In genomic region chr10:45698930-45699329, GRCm38 (mm10) we compare ENCODE assay signal across 16 mouse cellular contexts.
DNase-seq lines count a peak whose midpoint lies in the region; ATAC-seq and TF ChIP-seq lines count a peak whose summit lies in the region.
"Had no signal": no experiment of that assay in that cellular context is flagged by ENCODE, and none has a peak within 500 bp of the region (broad histone marks: within the 10 kb centered on the region; RNA-seq: fewer than 3 reads in every experiment).

No protein-coding gene starts in this region.

- no peak overlapping the region for H3K4me3 ChIP-seq in midbrain, embryonic 13.5 days (replicated peaks)
- H3K4me3 ChIP-seq in midbrain, embryonic 11.5 days (ENCODE audit: low read depth, low read length): no peak overlapping the region
- H3K4me3 ChIP-seq in kidney, postnatal 0 days (replicated peaks; ENCODE audit: low read depth, low read length): no peak overlapping the region
- H3K4me3 ChIP-seq: limb, embryonic 12.5 days had no signal

- intact Hi-C loops in left cerebral cortex, postnatal 36 days (cut with DNase I): no loop called here

- no peaks in the 10 kb centered on the region for H3K9me3 ChIP-seq in midbrain, embryonic 13.5 days
- H3K9me3 ChIP-seq in midbrain, embryonic 11.5 days (ENCODE audit: control insufficient read depth, low read length): no peaks in the 10 kb centered on the region
- H3K9me3 ChIP-seq in kidney, postnatal 0 days (replicated peaks; ENCODE audit: low read length): no peaks in the 10 kb centered on the region
- H3K9me3 ChIP-seq: limb, embryonic 12.5 days had no signal

- no peak for TF ChIP-seq CTCF in kidney, postnatal 0 days (IDR thresholded peaks at IDR 0.05; ENCODE audit: low read depth)

- H3K9ac ChIP-seq in midbrain, embryonic 13.5 days (replicated peaks): no peak overlapping the region
- no peak overlapping the region for H3K9ac ChIP-seq in midbrain, embryonic 11.5 days (ENCODE audit: low read length)
- H3K9ac ChIP-seq in kidney, postnatal 0 days (ENCODE audit: low read depth, low read length): no peak overlapping the region
- H3K9ac ChIP-seq: limb, embryonic 12.5 days; liver, embryonic 14.5 days had no signal

- 0 out of 2 replicates have a peak, but pooled peaks have one; percentile 37 for ATAC-seq in midbrain, embryonic 13.5 days
- no peak for ATAC-seq in midbrain, embryonic 11.5 days (ENCODE audit: low FRiP score)
- ATAC-seq in kidney, postnatal 0 days (replicated peaks; ENCODE audit: low FRiP score, low read depth): 0 out of 2 replicates have a peak, but pooled peaks have one; percentile 21
- ATAC-seq: intestine, postnatal 0 days; Patski had no signal

- no peak overlapping the region; the same call in 1 of the 2 replicates for H3K27ac ChIP-seq in midbrain, embryonic 13.5 days
- H3K27ac ChIP-seq in midbrain, embryonic 11.5 days (ENCODE audit: low read depth, low read length): no peak overlapping the region
- H3K27ac ChIP-seq in kidney, postnatal 0 days: peak overlapping the region; percentile 6; the same call in 1 of the 2 replicates
- H3K27ac ChIP-seq: limb, embryonic 12.5 days; liver, embryonic 14.5 days had no signal

- peaks cover 8% of the 10 kb centered on the region; the same call in 1 of the 2 replicates for H3K36me3 ChIP-seq in midbrain, embryonic 13.5 days
- H3K36me3 ChIP-seq in midbrain, embryonic 11.5 days (ENCODE audit: control insufficient read depth, insufficient read depth, low read length): no peaks in the 10 kb centered on the region
- 0 out of 2 replicates have a peak, but pooled peaks cover 4% of the 10 kb centered on the region for H3K36me3 ChIP-seq in kidney, postnatal 0 days (ENCODE audit: insufficient read depth, low read length)

- no peak for DNase-seq in midbrain, embryonic 11.5 days (ENCODE audit: low spot score, missing footprints)
- peak; percentile 95 for DNase-seq in MN1 (ENCODE audit: low spot score)
- peak; percentile 36 for DNase-seq in fat pad, adult 2 months (ENCODE audit: extremely low read depth, low read depth, low spot score)
- no peak for DNase-seq in kidney, postnatal 0 days (ENCODE audit: low spot score)
- no peak for DNase-seq in lung, postnatal 36 days
- no peak for DNase-seq in left cerebral cortex, postnatal 36 days (ENCODE audit: low spot score in 2 of 2)
- DNase-seq: cerebellum, adult 11 months; cerebellum, postnatal 36 days; gastrocnemius, postnatal 10 days; layer of hippocampus, postnatal 36 days; lung, postnatal 10 days had no signal

- H3K27me3 ChIP-seq in midbrain, embryonic 13.5 days: no peaks in the 10 kb centered on the region
- H3K27me3 ChIP-seq in midbrain, embryonic 11.5 days (ENCODE audit: control insufficient read depth, insufficient read depth, low read length): no peaks in the 10 kb centered on the region
- H3K27me3 ChIP-seq in kidney, postnatal 0 days (ENCODE audit: insufficient read depth, low read length): no peaks in the 10 kb centered on the region
- H3K27me3 ChIP-seq: limb, embryonic 12.5 days; Patski had no signal

- WGBS in midbrain, embryonic 13.5 days: 87% methylated on average over 3 of the region's 3 CpGs
- WGBS in midbrain, embryonic 11.5 days: 85% methylated on average over 3 of the region's 3 CpGs
- 78% methylated on average over 3 of the region's 3 CpGs for WGBS in kidney, postnatal 0 days

- no peak overlapping the region for H3K4me2 ChIP-seq in midbrain, embryonic 13.5 days (replicated peaks)
- no peak overlapping the region for H3K4me2 ChIP-seq in midbrain, embryonic 11.5 days
- no peak overlapping the region for H3K4me2 ChIP-seq in kidney, postnatal 0 days (ENCODE audit: low read length)
- H3K4me2 ChIP-seq: limb, embryonic 12.5 days had no signal

- no peaks in the 10 kb centered on the region for H3K4me1 ChIP-seq in midbrain, embryonic 13.5 days (replicated peaks)
- H3K4me1 ChIP-seq in midbrain, embryonic 11.5 days (ENCODE audit: control insufficient read depth, insufficient read depth, low read length): no peaks in the 10 kb centered on the region
- no peaks in the 10 kb centered on the region for H3K4me1 ChIP-seq in kidney, postnatal 0 days (replicated peaks; ENCODE audit: insufficient read depth, low read length)
- H3K4me1 ChIP-seq: limb, embryonic 12.5 days had no signal

Comparison
In these comparisons a context has a peak if more than half of its experiments do, and no peak if none do; other contexts are left out.
1. DNase-seq: peak in MN1 (single experiment) and fat pad, adult 2 months (single experiment); none in midbrain, embryonic 11.5 days (single experiment), kidney, postnatal 0 days (single experiment), lung, postnatal 36 days (single experiment) and left cerebral cortex, postnatal 36 days (0 of 2).